In the genomic region with DNA sequence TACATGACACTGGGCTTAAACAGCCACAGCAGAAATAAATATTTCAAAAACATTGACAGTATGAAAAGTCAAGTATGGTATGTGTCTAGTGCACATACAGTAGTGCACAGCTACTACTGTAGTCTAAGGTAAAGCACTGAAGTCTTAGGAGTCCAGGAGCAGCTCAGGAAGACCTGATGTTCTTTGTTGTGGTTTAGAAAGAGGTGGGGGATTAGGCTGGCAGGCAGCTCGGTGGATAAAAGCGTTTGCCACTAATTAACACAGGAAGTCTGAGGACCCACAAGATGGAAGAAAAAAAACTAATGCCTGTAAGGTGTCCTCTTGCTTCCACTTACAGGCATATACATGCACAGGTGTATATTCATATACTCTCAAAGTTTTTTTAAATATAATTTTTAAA, we compare ENCODE assay signal across 20 mouse cellular contexts. TPM values are rescaled to one million over a fixed set of nuclear protein-coding genes. Genes with fewer than 3 reads are reported as not detected.
"Had no signal": no experiment of that assay in that cellular context is flagged by ENCODE, and none has a peak within 500 bp of the region (broad histone marks: within the 10 kb centered on the region; RNA-seq: fewer than 3 reads in every experiment).

No protein-coding gene starts in this region.

- H3K36me3 ChIP-seq: neural tube, embryonic 12.5 days had no signal

- H3K27me3 ChIP-seq: liver, embryonic 13.5 days; midbrain, embryonic 13.5 days; neural tube, embryonic 12.5 days; neural tube, embryonic 15.5 days had no signal

- H3K4me2 ChIP-seq: liver, embryonic 13.5 days; midbrain, embryonic 13.5 days; neural tube, embryonic 12.5 days; neural tube, embryonic 15.5 days had no signal

- H3K9me3 ChIP-seq: liver, embryonic 13.5 days; midbrain, embryonic 10.5 days; midbrain, embryonic 13.5 days; neural tube, embryonic 12.5 days; neural tube, embryonic 15.5 days had no signal

- H3K4me3 ChIP-seq: liver, embryonic 13.5 days; midbrain, embryonic 10.5 days; midbrain, embryonic 13.5 days; neural tube, embryonic 12.5 days; neural tube, embryonic 15.5 days had no signal

- H3K9ac ChIP-seq: liver, embryonic 13.5 days; midbrain, embryonic 13.5 days; neural tube, embryonic 12.5 days; neural tube, embryonic 15.5 days had no signal

- DNase-seq: kidney, adult 2 months; kidney, postnatal 25 days; liver, embryonic 13.5 days; lung, adult 2 months; lung, postnatal 14 days; lung, postnatal 4 days; right cerebral cortex, adult 18-20 months; right cerebral cortex, postnatal 14 days; right cerebral cortex, postnatal 4 days; thymus, adult 2 months; thymus, postnatal 36 days had no signal

- ATAC-seq: intestine, embryonic 16.5 days; midbrain, embryonic 13.5 days had no signal

- H3K27ac ChIP-seq: kidney, postnatal 0 days; liver, embryonic 13.5 days; midbrain, embryonic 10.5 days; midbrain, embryonic 13.5 days; neural tube, embryonic 12.5 days; neural tube, embryonic 15.5 days; stomach, postnatal 0 days had no signal

RNA-seq across cellular contexts. Expression of gene Tmod4, which starts 23.4 kb away (rescaled TPM):
- total RNA-seq: midbrain, postnatal 0 days had no signal
- polyA plus RNA-seq: liver, adult 2 months had no signal
